Mouse (Mus musculus) megakaryocyte-erythroid progenitor cell, adult 5-6 weeks (primary cell): ENCODE data around the gene Xpo5. TPM values are rescaled to one million over a fixed set of nuclear protein-coding genes. Genes with fewer than 3 reads are reported as not detected.

Experiments
- ATAC-seq: replicated peaks from 2 replicates; pipeline ENCODE4 v1.8.0; 2016; ENCODE audit warnings: mild to moderate bottlenecking, inconsistent platforms; ENCODE audit not compliant: severe bottlenecking, poor library complexity, low FRiP score, low TSS enrichment
- total RNA-seq, 2 experiments: library from RNA; stranded (forward) in 1 of 2; stranded (reverse) in 1 of 2; fragments of 200-1000, 215-1000 nt in 1 of 2; fragments of >200 nt in 1 of 2; fragmentation: Nextera tagmentation in 1 of 2; gene quantifications; 2 replicates each; pipeline ENCODE4 v1.2.3; 2014 to 2017

The Xpo5 gene
- total RNA-seq, 2 experiments from 2014 or later = 58.7 to 81.7 TPM

DNA sequence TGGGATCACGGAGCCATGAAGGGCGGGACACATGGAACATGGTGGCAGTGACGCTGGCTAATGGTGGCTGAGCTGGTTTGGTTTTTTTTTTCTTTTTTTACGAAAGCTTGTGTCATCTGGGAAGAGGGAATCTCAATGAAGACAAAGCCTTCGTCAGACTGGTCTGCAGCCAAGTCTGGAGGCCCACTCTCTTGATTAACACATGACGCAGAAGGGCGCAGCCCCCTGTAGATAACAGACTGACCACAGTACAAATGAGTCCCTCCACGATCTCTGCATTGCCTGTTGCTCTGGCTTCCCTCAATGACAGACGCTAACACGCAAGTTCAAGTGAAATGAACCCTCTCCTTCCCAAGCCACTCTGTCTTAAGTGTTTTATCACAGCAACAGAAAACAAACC is 72.9 kb downstream of the Xpo5 start:
- ATAC-seq = no peak

DNA sequence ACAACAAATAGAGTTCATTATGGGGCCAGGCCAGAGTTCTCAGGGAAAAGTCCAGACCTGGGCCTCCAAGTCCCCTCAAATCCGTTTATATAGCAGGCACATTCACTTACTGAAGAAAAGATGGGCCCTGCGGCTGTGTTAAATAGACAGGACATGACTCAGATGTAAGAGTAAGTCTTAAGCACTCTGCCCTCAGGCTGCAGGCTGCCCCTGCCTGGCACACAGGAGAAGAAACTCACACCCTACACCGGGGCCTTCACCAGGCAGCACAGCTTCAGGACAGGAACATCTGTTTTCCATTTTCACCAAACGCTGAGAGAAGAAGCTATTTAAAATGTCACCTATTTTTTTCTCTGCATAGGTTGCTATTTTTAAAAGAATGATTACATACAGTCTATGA is 75.0 kb downstream of the Xpo5 start:
- ATAC-seq = no peak

DNA sequence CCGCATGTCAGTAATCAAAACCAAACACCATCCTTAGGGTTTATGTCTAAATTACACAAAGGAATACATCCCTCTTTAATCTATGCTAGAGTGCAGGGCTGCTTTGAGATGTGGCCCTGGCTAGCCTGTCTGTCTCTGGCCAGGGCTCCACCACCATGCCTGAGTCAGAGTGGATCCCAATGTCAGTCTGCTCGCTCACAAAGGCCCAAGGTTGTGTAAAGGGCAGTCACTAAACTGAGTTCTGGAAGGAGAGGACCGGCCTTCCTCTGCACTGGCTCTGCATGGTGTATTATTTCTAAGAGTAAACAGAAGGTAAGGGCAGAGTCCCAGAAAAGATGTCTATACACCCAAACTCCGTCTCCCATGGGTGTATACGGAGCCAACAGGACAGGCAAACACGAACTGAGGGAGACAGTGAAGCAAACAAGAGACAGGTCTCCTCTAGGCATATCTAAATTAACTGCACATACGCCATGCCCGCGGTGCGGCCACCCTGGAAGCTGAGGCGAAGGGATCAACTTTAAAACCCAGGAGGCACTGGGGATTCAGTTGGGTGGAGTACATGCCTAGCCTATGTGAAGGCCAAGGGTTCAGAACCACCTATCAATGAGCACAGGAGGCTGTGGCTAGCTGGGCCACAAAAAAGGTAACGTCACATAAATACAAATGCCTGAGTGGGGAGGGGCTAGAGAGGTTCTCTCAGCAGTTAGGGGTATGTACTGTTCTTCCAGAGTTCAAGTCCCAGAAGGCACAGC is 75.6 kb downstream of the Xpo5 start:
- ATAC-seq = no peak

DNA sequence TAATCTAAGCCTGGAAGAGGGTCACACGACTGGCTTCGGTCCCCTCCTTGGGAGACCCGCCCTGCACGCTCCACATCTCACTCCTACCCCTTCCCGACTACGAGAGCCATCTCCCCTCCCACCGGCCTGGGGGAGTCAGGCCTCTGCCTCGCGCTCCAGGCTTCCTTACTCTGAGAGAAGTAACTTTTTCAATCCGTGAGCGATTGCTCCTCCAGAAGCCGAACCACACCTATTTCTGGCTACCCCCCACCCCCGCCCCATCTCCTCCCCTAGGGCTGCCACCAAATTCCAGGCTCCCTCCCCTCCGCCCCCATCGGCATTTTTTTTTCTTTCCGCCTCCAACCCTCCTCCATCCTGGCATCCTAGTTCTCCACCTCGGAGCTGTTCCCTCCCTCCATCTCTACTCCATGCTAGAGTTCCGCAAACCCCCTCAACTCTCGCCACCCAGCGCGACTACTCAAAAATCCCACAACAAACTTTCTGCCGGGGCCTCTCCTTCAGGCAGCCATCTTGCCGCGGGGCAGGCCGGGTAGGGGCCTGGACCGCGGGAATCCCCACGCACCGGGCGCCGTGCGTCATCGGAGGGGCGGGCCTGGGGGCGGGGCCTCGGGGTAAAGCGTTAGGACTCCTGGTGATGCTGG is 80.0 kb downstream of the Xpo5 start, which contains the start of gene Tjap1:
Tjap1 (minus strand) TSS at position 544 of the 641 bp plus-strand sequence.
- peak; percentile 88 for ATAC-seq

DNA sequence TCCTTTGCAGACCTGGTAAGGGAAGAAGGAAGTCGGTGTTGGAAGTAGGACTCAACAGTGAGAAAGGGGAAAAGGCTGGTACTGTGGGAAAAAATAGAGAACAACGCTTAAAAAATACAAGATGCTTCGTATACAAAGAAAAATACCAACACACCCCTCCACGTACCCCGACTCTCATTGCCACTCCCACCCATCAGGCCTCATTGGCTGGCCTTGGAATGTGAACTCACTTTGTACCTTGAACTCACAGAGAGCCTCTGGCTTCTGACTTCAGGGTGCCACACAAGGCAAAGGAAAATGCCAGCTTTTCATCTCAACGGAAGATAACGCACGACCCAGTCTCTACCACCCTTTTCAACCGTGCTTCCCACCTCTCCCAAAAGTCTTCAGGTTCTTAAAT is 80.6 kb downstream of the Xpo5 start:
- no peak for ATAC-seq

DNA sequence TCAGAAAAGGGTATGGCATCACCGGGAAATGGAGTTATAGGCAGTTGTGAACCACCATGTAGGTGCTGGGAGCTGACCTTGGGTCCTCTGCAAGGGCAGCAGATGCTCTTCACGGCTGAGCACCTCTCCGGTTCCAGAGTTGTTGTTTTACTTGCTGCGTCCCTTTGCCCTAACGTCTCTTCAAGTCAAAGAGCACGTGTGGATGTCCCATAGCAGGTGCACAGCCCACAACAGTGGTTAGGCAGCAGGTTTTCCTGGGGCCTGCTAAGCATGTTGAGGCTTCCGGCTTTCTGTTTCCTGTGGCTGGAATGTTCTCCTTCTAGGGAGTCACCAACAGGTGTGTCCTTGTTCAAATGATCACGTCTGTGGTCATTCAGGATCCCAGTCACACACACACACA is 81.3 kb downstream of the Xpo5 start:
- ATAC-seq = no peak

DNA sequence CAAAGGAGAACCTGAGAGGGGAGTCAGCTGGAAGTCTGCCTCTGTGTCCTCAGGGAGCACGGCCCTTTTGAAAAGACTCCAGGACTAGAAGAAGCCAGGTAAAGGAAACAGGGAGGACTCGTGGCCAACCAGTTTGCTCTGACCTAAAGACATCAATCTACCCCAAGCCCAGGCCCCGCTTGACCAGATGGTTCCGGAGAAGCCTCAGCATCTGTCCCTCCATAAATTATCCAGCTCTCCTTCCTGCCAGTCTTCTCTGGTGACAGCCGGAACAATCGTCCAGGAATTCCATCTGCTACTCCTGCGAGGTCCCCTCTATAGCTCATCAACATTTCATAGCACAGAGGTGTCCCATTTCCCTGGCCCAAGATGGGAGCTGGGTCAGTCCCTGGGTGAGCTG is 82.1 kb downstream of the Xpo5 start:
- no peak for ATAC-seq

DNA sequence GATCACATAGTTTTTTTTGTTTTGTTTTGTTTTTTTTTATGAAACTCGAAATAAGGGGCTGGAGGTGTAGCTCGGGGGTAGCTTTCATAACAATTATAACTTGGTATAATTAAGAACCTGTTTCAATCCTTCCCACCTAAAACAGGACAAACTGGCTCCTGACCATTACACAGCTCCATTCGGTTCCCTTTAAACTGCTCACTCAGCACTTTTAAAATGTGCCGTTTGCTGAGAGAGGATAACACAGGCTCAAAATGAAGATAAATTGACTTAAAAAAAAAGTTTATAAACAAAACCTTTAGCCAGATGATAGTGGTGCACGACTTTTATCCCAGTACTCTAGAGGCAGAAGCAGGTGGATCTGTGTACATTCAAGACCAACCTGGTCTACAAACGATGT is 82.8 kb downstream of the Xpo5 start:
- ATAC-seq = no peak

DNA sequence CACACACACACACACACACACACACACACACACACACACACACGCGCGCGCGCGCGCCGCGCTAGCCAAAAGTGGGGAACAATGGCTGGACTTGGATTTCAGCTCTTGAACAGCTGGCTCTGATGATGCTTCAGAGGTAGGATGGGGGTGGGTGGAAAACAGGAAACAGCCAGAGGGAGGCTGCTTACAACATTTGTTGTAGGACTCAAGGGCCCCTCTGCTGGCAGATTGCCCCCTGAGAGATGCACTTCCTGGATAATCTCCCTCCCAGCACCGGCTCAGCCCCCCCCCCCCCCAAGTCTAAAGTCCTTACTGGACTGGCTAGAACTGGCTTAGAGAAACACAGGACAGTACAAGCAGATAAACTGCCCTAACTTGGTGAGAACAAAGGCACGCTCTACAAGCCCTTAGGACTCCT is 85.1 kb downstream of the Xpo5 start:
- no peak for ATAC-seq

Other genes with a start within 250 kb of the Xpo5 start
- gene Vegfa, start 170.4 kb upstream of the Xpo5 start, total RNA-seq (2014; fragmentation: Nextera tagmentation) = 8.8 and 12.5 TPM in 2 replicates
- gene Vegfa, start 170.4 kb upstream of the Xpo5 start, total RNA-seq (2017) = 15.2 and 17.2 TPM in 2 replicates
- gene Mrps18a, start 91.8 kb upstream of the Xpo5 start, total RNA-seq (2014; fragmentation: Nextera tagmentation) = 67.8 and 89.9 TPM in 2 replicates
- 39.1 and 50.0 TPM in 2 replicates for gene Mrps18a, start 91.8 kb upstream of the Xpo5 start, total RNA-seq (2017)
- 4.3 TPM in 1 of 2 replicates, not detected in the other for gene Rsph9, start 58.6 kb upstream of the Xpo5 start, total RNA-seq (2014; fragmentation: Nextera tagmentation)
- gene Rsph9, start 58.6 kb upstream of the Xpo5 start, total RNA-seq (2017) = not detected in 2 replicates
- 15.4 and 16.1 TPM in 2 replicates for gene Mad2l1bp, start 49.2 kb upstream of the Xpo5 start, total RNA-seq (2014; fragmentation: Nextera tagmentation)
- gene Mad2l1bp, start 49.2 kb upstream of the Xpo5 start, total RNA-seq (2017) = 8.0 and 9.7 TPM in 2 replicates
- gene Gtpbp2, start 41.8 kb upstream of the Xpo5 start, total RNA-seq (2014; fragmentation: Nextera tagmentation) = 47.9 and 52.5 TPM in 2 replicates
- 23.7 and 24.6 TPM in 2 replicates for gene Gtpbp2, start 41.8 kb upstream of the Xpo5 start, total RNA-seq (2017)
- gene Polh, start 137 bp upstream of the Xpo5 start, total RNA-seq (2014; fragmentation: Nextera tagmentation) = 19.9 and 27.9 TPM in 2 replicates
- 22.5 and 30.3 TPM in 2 replicates for gene Polh, start 137 bp upstream of the Xpo5 start, total RNA-seq (2017)
- 82.6 and 131 TPM in 2 replicates for gene Polr1c, start 45.3 kb downstream of the Xpo5 start, total RNA-seq (2014; fragmentation: Nextera tagmentation)
- 54.1 and 89.4 TPM in 2 replicates for gene Polr1c, start 45.3 kb downstream of the Xpo5 start, total RNA-seq (2017)
- gene Yipf3, start 45.3 kb downstream of the Xpo5 start, total RNA-seq (2014; fragmentation: Nextera tagmentation) = 65.9 and 69.9 TPM in 2 replicates
- gene Yipf3, start 45.3 kb downstream of the Xpo5 start, total RNA-seq (2017) = 32.9 and 38.5 TPM in 2 replicates
- 0.66 and 2.7 TPM in 2 replicates for gene Lrrc73, start 50.7 kb downstream of the Xpo5 start, total RNA-seq (2014; fragmentation: Nextera tagmentation)
- 0.38 TPM in 1 of 2 replicates, not detected in the other for gene Lrrc73, start 50.7 kb downstream of the Xpo5 start, total RNA-seq (2017)
- gene Tjap1, start 80.2 kb downstream of the Xpo5 start, total RNA-seq (2014; fragmentation: Nextera tagmentation) = 20.1 and 24.5 TPM in 2 replicates
- gene Tjap1, start 80.2 kb downstream of the Xpo5 start, total RNA-seq (2017) = 15.8 and 18.5 TPM in 2 replicates
- not detected in 2 replicates for gene Dlk2, start 94.6 kb downstream of the Xpo5 start, total RNA-seq (2014; fragmentation: Nextera tagmentation)
- gene Dlk2, start 94.6 kb downstream of the Xpo5 start, total RNA-seq (2017) = not detected in 2 replicates
- 5.8 and 7.0 TPM in 2 replicates for gene Abcc10, start 125.6 kb downstream of the Xpo5 start, total RNA-seq (2014; fragmentation: Nextera tagmentation)
- gene Abcc10, start 125.6 kb downstream of the Xpo5 start, total RNA-seq (2017) = 1.6 and 8.7 TPM in 2 replicates
- gene Zfp318, start 180.9 kb downstream of the Xpo5 start, total RNA-seq (2014; fragmentation: Nextera tagmentation) = 14.3 and 22.2 TPM in 2 replicates
- 17.3 and 41.5 TPM in 2 replicates for gene Zfp318, start 180.9 kb downstream of the Xpo5 start, total RNA-seq (2017)
- not detected in 2 replicates for gene Crip3, start 226.1 kb downstream of the Xpo5 start, total RNA-seq (2014; fragmentation: Nextera tagmentation)
- not detected in 2 replicates for gene Crip3, start 226.1 kb downstream of the Xpo5 start, total RNA-seq (2017)
- gene Slc22a7, start 235.7 kb downstream of the Xpo5 start, total RNA-seq (2014; fragmentation: Nextera tagmentation) = not detected in 2 replicates
- not detected in 2 replicates for gene Slc22a7, start 235.7 kb downstream of the Xpo5 start, total RNA-seq (2017)